Mouse (Mus musculus) G1E (cell line): ENCODE data around the gene Rnf217.

Experiments used
- CTCF ChIP-seq: IDR thresholded peaks from 2 replicates; pipeline ENCODE4 v1.5.1; 2012; ENCODE audit warnings: low read depth, low read length, inconsistent platforms, mixed read lengths
- GATA1 ChIP-seq: IDR thresholded peaks from 2 replicates; pipeline ENCODE4 v1.6.1; 2012; ENCODE audit warnings: borderline replicate concordance, low read length, inconsistent platforms, mixed read lengths
- GATA2 ChIP-seq: IDR thresholded peaks from 2 replicates; pipeline ENCODE4 v1.6.1; 2012; ENCODE audit warnings: low read depth, low read length, inconsistent platforms, borderline replicate concordance
- POLR2AphosphoS5 ChIP-seq: IDR thresholded peaks from 2 replicates; pipeline ENCODE4 v1.6.1; 2012; ENCODE audit warnings: low read depth, low read length, inconsistent platforms; ENCODE audit not compliant: insufficient replicate concordance

DNA sequence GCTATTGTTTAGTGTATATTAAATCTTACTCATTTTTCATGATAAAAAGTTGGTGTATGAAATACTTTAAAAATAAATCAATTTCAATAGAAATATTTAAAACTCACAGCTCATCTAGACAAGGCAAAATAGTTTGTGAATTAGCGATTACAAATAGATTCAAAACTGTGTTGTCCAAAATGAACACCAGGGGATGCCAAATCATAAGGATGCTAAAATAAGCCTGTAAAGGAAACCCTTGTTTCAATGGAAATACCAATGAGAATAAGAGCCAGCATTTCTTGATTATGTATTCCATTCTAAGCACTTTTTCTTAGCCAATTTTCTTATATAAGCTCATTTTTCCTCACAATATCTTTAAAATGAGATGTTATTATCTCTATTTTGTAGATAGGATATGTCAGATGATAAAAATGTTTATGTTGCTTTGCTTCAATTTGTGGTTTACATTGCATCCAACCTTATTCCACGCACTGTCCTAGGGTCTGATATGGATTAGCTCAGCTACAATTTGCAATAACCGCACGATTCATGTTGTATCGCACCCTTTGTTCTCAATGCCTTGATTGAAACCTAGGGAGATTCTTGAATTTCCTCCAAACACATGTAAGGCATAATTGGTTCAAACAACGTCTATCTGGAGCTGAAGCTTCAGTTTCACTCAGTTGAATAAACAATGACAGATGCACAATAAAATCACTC, 143.0 kb downstream of the Rnf217 start:
- TF ChIP-seq GATA2 (no peak), CTCF (no peak), GATA1 (no peak), POLR2AphosphoS5 (no peak)
